Mouse (Mus musculus) forebrain, embryonic 11.5 days (tissue): ENCODE results near the gene Gm20498. TPM values are rescaled to one million over a fixed set of nuclear protein-coding genes. Genes with fewer than 3 reads are reported as not detected.
A peak's percentile ranks its signal among the peaks of the same experiment; 100 is the strongest.
"Not testable (repeated sequence)": the region's sequence is repeated elsewhere in the genome, so short reads cannot be mapped to it uniquely, and the experiment has no call there.

Experiments
- ATAC-seq: fragments of 200-750 bp; cut with Nextera tagmentation; replicated peaks from 2 replicates; pipeline ENCODE4 v1.8.0; 2017; ENCODE audit warnings: moderate TSS enrichment; ENCODE audit not compliant: low FRiP score
- DNase-seq: peaks from one replicate; pipeline ENCODE4 v3.0.0-alpha.2; 2017; ENCODE audit warnings: low spot score
- H3K27ac ChIP-seq: fragments of 300-500 bp; sonication (generic); 2 replicates; pipeline ENCODE4 v1.5.1; 2014; ENCODE audit warnings: low read depth, low read length
- H3K27me3 ChIP-seq: fragments of 300-500 bp; sonication (generic); 2 replicates; pipeline ENCODE4 v1.6.1; 2014; ENCODE audit warnings: mild to moderate bottlenecking, low read length, mixed read lengths; ENCODE audit not compliant: control insufficient read depth, insufficient read depth
- H3K36me3 ChIP-seq: fragments of 300-500 bp; sonication (generic); 2 replicates; pipeline ENCODE4 v1.6.1; 2014; ENCODE audit warnings: mild to moderate bottlenecking, low read length, moderate library complexity, mixed read lengths; ENCODE audit not compliant: control insufficient read depth, insufficient read depth
- H3K4me1 ChIP-seq: fragments of 300-500 bp; sonication (generic); replicated peaks from 2 replicates; pipeline ENCODE4 v1.6.1; 2014; ENCODE audit warnings: low read length, mixed read lengths; ENCODE audit not compliant: control insufficient read depth, insufficient read depth
- H3K4me2 ChIP-seq: fragments of 300-500 bp; sonication (generic); 2 replicates; pipeline ENCODE4 v1.6.1; 2014; ENCODE audit warnings: low read depth, mild to moderate bottlenecking, low read length, moderate library complexity, mixed read lengths; ENCODE audit not compliant: severe bottlenecking
- H3K4me3 ChIP-seq: fragments of 300-500 bp; sonication (generic); 2 replicates; pipeline ENCODE4 v1.5.1; 2014; ENCODE audit warnings: low read depth, low read length
- H3K9ac ChIP-seq: fragments of 300-500 bp; sonication (generic); 2 replicates; pipeline ENCODE4 v1.6.1; 2014; ENCODE audit warnings: low read length
- H3K9me3 ChIP-seq: fragments of 300-500 bp; sonication (generic); 2 replicates; pipeline ENCODE4 v1.6.1; 2016; ENCODE audit warnings: low read length, mixed read lengths; ENCODE audit not compliant: control insufficient read depth
- WGBS: fragments of 180-500 bp; shearing (Covaris S2); extraction: QIAGEN DNeasy Blood & Tissue Kit; methylation state at CpG from one replicate; pipeline ENCODE4 v1.1.7; 2014; 5-methylcytosine and 5-hydroxymethylcytosine counted together
- polyA plus RNA-seq: library from polyadenylated mRNA; unstranded; fragments of >200 nt; fragmentation: Nextera tagmentation; extraction: Ambion mirVana; gene quantifications from 2 replicates; pipeline ENCODE4 v1.2.1, GENCODE M21; 2014

Gene Gm20498
- polyA plus RNA-seq, 1 experiment from 2014 or later = 28.0 TPM

- H3K4me1 ChIP-seq = no peaks in the 10 kb centered on the region
- H3K36me3 ChIP-seq = no peaks in the 10 kb centered on the region
- 91% methylated on average over 3 of the region's 3 CpGs for WGBS
- H3K27ac ChIP-seq = no peak overlapping the region
- no peak overlapping the region for H3K4me2 ChIP-seq
- ATAC-seq (no peak), DNase-seq (no peak)
- no peaks in the 10 kb centered on the region for H3K9me3 ChIP-seq
- no peak overlapping the region for H3K9ac ChIP-seq
- H3K4me3 ChIP-seq = no peak overlapping the region
- H3K27me3 ChIP-seq = no peaks in the 10 kb centered on the region
Measured at GRCm38 (mm10) chr12:81413211-81413610, 119.5 kb downstream of the Gm20498 start.

DNA sequence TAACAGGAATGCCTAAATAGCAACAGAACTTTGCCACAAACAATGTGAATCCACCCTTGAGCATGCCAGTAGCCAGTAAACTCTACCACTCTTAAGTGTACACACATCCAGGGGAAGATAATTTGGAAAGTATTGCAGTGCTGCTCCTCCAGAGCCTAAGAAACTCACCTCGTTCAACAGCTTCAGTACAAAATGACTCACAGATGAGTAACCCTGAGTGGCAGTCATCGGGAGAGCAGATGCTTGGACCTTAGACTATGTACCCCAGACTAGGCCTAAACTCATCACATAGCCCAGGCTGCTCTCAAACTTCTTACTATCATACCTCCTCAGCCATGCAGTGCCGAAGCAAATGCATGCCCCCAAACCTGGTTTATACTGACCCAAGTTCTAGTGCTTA, 123.7 kb downstream of the Gm20498 start:
- WGBS = 90% methylated on average over 3 of the region's 3 CpGs
- H3K4me3 ChIP-seq = no peak overlapping the region
- ATAC-seq = no peak

DNA sequence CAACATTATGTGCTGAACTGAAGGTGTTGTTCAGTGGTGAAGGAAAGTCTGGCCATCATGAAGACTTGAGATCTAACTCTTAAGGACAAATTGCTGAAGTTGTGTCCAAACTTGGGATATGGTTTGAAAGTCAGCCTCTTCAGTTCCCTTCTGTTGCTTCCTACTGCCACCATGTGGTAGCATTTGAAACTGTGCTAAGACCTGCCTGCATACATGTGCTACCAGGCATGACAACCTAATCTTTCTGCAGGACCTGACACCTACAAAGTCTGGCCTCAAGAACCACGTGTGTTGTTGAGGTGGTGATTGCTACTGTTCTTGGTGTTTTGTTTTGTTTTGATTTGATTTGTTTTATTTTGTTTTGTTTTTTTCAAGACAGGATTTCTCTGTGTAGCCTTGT, 130.5 kb downstream of the Gm20498 start:
- no peaks in the 10 kb centered on the region for H3K4me1 ChIP-seq
- no peak overlapping the region for H3K4me2 ChIP-seq
- no peak overlapping the region for H3K9ac ChIP-seq
- DNase-seq (peak; percentile 57), ATAC-seq (no peak)
- H3K4me3 ChIP-seq = no peak overlapping the region
- H3K9me3 ChIP-seq = no peaks in the 10 kb centered on the region
- H3K36me3 ChIP-seq = no peaks in the 10 kb centered on the region
- WGBS = 17% methylated on average over 1 of the region's 1 CpGs
- no peak overlapping the region for H3K27ac ChIP-seq
- H3K27me3 ChIP-seq = no peaks in the 10 kb centered on the region

More for the DNA sequence above, 123.7 kb downstream of the Gm20498 start:
- no peak for DNase-seq
- Histone ChIP-seq H3K9me3 (no peaks in the 10 kb centered on the region), H3K9ac (no peak overlapping the region), H3K4me1 (no peaks in the 10 kb centered on the region), H3K27me3 (no peaks in the 10 kb centered on the region), H3K36me3 (no peaks in the 10 kb centered on the region), H3K4me2 (no peak overlapping the region), H3K27ac (no peak overlapping the region)

DNA sequence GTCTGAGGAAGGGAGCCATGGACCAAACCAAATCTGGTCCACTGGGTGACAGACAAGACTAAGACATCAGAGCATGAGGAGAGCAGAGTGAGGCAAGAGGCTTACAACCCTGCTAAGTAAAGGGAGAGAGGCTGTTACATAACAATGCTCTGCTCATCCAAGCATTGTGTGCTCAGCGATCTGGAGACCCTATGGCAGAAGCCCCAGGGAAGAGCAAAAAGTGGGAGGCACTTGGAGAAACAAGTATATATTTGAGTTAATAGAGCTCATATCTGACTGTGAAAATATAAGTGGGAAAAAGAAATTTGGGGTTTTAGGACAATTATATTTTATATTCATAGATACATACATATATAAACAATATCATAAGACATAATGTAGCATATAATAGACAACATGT, 153.3 kb downstream of the Gm20498 start, which contains the start of gene Gm4787:
Gene Gm4787 (minus strand): TSS at position 101 of the 400 bp plus-strand sequence.
- H3K27me3 ChIP-seq, ATAC-seq, H3K9ac ChIP-seq, H3K4me1 ChIP-seq, H3K36me3 ChIP-seq, H3K9me3 ChIP-seq, H3K4me2 ChIP-seq, H3K4me3 ChIP-seq, DNase-seq, H3K27ac ChIP-seq: not testable (repeated sequence)
- WGBS = 65% methylated on average over 1 of the region's 1 CpGs

DNA sequence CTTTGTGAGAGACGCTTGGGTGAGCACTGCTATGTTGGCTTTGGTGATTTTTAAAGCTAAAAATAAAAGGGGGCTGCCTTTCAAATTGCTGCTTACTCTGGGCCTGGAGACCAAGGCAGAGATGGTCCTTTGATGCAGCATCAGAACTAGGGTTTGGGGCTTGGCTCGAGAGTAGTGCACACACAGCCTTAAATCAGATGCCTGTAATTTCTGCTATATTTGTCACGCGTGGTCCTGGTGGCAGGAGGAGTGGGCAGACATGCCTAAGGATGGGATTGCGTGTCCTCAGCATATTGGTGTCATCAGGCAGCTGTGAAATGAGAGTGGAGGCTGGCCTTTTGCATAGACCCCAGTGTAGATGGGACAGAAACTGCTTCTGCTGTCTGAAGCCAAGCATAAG, 198.9 kb downstream of the Gm20498 start:
- no peak overlapping the region for H3K27ac ChIP-seq
- peaks cover 3% of the 10 kb centered on the region; the same call in 1 of the 2 replicates for H3K27me3 ChIP-seq
- H3K9ac ChIP-seq = no peak overlapping the region
- H3K9me3 ChIP-seq = no peaks in the 10 kb centered on the region
- H3K4me3 ChIP-seq = no peak overlapping the region
- 67% methylated on average over 5 of the region's 5 CpGs for WGBS
- H3K4me1 ChIP-seq = peaks cover 4% of the 10 kb centered on the region; the same call in 1 of the 2 replicates
- H3K36me3 ChIP-seq = no peaks in the 10 kb centered on the region
- no peak overlapping the region for H3K4me2 ChIP-seq
- ATAC-seq (no peak), DNase-seq (no peak)

GRCm38 (mm10) chr12:81332875-81333421, 199.8 kb downstream of the Gm20498 start, which contains the start of gene Slc8a3:
Slc8a3 (minus strand) TSS chr12:81333180.
- Histone ChIP-seq H3K9ac (peak within 1 kb of the TSS; percentile 66), H3K36me3 (no peaks in the 10 kb centered on the region), H3K4me3 (peak within 1 kb of the TSS; percentile 59), H3K4me1 (peaks cover 4% of the 10 kb centered on the region; the same call in 1 of the 2 replicates), H3K27me3 (peaks cover 3% of the 10 kb centered on the region; the same call in 1 of the 2 replicates), H3K4me2 (peak within 1 kb of the TSS; percentile 99), H3K9me3 (no peaks in the 10 kb centered on the region), H3K27ac (no peak within 1 kb of the TSS)
- under 1% methylated on average over 47 of the region's 47 CpGs for WGBS
- DNase-seq = peak; percentile 80
- ATAC-seq = peak; percentile 70

- peak; percentile 86 for DNase-seq
- Histone ChIP-seq H3K4me3 (peak overlapping the region; percentile 59), H3K27me3 (peaks cover 3% of the 10 kb centered on the region; the same call in 1 of the 2 replicates), H3K4me2 (peak overlapping the region; percentile 99), H3K9me3 (no peaks in the 10 kb centered on the region), H3K9ac (peak overlapping the region; percentile 66), H3K27ac (no peak overlapping the region), H3K36me3 (no peaks in the 10 kb centered on the region), H3K4me1 (peaks cover 4% of the 10 kb centered on the region; the same call in 1 of the 2 replicates)
- peak; percentile 69 for ATAC-seq
- WGBS = 1% methylated on average over 54 of the region's 54 CpGs
Measured at GRCm38 (mm10) chr12:81331937-81332874, 200.5 kb downstream of the Gm20498 start.

DNA sequence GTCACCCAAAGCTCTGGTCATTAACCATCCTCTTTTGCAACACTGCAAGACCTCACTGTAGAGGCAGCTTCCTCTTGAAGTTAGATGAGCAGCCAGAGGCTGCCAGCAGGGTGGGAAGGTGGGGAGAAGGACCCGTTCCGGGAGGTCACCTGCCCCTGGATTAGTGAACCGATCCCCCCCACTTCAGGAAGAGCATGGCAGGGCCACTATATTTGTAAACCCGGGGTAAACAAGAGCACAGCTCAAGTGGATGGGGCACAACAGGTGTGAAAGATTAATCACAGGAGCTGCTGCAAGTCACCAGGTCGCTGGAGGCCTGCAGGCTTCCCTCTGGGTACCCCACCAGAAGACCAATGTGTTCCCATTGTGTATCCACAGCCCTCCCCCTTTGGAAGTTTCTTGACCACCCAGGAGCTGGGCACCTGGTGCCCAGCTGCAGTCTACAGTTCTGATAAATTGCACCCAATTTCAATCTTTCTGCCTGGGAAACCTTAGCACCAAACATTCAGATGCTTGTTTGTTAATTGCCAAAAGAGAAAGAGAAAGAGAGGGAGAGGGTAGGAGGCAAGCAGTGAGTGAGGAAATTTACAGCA, 201.6 kb downstream of the Gm20498 start:
- no peak overlapping the region for H3K9ac ChIP-seq
- peaks cover 4% of the 10 kb centered on the region; the same call in 1 of the 2 replicates for H3K4me1 ChIP-seq
- H3K9me3 ChIP-seq = no peaks in the 10 kb centered on the region
- ATAC-seq (no peak), DNase-seq (no peak)
- H3K27me3 ChIP-seq = peaks cover 3% of the 10 kb centered on the region; the same call in 1 of the 2 replicates
- H3K27ac ChIP-seq = no peak overlapping the region
- WGBS = 36% methylated on average over 5 of the region's 5 CpGs
- H3K4me2 ChIP-seq = no peak overlapping the region; the same call in 1 of the 2 replicates
- no peaks in the 10 kb centered on the region for H3K36me3 ChIP-seq
- no peak overlapping the region for H3K4me3 ChIP-seq
